Mouse (Mus musculus): ENCODE data around the gene Gm853.

The Gm853 gene

DNA sequence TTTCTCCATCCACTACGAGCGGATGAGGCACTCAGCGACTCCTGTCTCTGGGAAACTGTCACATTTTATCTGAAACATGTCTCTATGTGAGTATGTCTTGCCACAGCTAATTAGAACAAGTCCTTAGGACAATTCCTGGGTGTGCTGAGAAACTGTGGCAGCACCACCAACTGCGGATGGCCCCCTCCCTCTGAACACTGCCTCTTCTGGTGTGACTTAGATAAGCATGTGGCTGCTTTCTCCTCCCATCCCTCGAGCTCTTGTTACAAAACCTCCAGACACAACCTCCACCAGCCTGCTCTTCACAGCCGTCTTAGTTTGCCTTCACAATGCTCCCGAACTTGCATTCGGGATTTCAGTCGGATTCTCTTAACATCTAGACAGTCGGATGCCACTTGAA lies 8.3 kb downstream of the Gm853 start:
- DNase-seq (ENCODE audit: low spot score), result no peak

DNA sequence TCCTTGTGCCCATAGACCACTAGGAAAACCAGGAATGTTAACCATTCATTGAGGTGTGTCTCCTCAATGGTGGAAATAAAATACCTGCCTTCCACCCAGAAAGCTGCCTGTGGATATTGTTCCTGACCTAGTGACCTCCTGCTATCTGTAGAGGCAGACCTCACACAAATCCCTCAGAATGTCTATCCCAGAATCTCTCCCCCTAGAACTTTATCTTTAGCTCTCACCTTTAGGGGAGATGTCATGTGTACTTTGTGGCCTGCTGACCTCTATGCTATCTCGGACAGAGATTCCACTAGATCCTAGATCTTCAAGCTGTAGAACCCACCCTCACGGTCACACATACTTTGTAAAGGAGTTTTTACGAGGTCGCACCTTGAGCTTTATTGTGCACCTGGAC lies 9.0 kb downstream of the Gm853 start:
- no peak for DNase-seq (ENCODE audit: low spot score)

DNA sequence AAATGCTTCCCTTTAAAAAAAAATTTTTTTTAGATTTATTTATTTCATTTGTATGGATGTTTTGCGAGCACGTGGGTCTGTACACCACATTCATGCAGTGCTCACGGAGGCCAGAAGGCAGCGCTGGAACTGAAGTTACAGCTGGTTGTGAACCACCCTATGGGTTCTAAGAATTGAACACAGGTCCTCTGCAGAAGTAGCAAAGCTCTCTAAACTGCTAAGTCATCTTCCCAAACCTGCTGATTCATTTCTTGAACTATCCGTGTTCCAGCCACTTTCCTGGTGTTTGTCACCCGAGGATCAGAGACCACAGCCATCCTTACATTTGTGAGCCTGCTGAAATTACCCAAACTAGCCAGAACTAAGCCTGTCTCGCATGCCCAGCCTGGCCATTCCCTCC lies 9.8 kb downstream of the Gm853 start:
- no peak for DNase-seq (ENCODE audit: low spot score)

DNA sequence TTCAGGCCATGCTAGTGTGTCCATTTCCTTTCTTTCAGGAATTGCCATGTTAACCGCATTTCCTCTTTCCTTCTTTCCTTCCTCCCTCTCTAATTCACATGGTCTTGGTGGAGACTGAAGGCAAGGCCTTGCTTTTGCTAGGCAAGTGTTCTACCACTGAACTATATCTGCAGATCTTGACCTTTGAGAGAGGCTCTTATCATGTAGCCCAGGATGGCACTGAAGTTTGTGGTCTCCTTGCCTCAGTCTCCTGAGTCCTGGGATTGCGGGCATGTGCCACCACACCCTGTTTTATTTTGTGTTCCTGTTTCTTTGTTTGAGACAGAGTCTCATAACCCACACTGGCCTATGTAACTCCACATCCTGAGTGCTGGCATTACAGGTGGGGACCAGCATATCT lies 10.3 kb downstream of the Gm853 start:
- DNase-seq (ENCODE audit: low spot score), result no peak

DNA sequence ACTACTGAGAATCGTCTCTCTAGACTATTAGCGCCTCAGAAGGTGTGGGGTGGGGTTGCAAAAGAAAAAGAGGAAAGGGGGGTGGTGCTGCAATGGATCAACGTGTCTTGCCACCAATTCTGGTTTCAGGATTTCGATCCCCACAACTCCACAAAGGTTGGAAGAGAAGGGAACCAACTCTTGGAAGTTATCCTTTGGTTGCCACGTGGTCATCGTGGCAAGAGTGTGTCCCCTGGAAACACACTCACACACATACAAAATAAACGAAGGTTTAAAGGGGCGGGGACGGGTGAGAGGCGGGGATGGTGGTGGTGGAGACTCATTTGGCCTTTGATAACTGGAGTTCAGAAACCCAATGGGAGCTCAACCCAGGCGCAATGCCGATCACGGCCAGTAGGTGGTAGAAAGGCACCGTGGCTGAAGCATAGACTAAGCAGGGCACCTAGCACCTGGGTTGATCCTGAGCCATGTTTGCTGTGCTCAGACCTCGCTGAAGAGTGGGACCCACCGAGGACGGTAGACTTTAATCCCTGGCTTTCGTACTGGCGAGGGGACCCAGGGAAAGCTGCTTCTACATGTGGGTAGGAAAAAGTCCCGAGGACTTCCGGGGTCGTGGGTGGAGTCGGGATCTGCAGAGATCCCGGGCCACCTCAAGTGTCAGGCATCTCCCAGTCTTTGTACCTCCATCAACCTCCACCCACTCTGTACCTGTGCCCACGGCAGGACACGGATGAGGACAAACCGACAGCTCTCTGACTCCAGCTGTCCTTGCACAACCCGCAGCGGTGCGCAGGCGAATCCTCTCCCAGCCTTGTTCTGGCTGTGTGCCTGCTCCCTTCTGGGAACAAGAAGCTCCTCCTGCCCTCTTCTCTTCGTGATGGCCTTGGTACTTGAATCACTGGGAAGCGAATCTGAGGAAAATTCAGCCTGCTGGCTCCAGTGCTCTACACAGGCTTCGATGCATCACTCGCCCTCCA lies 23.2 kb downstream of the Gm853 start:
- peak; percentile 69 for DNase-seq (ENCODE audit: low spot score)

DNA sequence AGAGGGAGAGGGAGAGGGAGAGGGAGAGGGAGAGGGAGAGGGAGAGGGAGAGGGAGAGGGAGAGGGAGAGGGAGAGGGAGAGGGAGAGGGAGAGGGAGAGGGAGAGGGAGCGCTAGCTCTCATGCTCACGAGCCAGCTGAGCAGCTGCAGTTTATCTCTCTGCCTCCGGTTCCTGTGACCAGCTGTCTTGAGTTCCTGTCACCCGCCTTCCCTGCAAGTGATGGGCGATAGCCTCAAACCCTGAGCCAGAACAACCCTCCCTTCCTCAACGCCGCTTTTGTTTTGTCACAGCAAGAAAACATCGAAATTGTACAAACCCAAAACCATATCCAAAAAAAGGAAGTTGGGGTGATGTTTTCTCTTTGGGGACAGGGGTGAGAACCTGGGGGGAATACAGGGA lies 25.7 kb downstream of the Gm853 start:
- DNase-seq (ENCODE audit: low spot score), result no peak

DNA sequence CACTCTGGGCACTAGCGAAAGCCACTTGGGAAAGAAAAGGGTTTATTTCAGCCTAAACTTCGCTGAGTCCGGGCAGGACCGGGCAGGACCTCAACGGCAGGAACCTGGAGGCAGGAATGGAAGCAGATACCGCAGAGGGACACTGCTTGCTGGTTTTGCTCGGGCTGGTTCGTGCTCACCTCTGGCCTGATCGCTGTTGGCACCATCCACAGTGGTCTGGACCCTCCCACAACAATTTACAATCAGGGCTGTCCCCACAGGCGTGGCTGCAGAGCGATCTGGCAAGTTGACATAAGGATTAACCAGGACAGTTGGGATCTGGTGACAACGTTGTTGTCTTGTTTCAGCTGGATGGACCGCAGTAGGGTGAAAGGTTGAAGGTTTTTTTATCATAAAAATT lies 26.3 kb downstream of the Gm853 start:
- DNase-seq (ENCODE audit: low spot score), result no peak

DNA sequence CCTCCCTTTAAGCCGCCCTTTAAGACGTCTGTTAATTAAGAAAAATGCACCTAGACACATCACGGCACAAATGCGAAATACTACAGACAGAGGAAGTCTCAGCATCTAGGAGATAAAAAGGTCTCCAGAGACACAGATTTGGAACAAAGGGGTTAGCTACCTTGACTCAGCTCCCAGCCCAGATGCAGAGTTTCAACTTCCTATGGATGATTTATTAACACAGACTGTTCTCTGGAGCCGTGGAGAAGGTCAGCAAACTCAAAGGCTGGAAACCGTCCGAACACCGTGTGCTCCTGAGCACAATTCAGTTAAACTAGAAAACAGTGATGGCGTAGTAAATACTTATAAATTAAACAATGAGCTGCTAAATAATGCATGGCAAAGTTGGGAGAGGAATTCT lies 29.9 kb downstream of the Gm853 start:
- DNase-seq (ENCODE audit: low spot score), result no peak

DNA sequence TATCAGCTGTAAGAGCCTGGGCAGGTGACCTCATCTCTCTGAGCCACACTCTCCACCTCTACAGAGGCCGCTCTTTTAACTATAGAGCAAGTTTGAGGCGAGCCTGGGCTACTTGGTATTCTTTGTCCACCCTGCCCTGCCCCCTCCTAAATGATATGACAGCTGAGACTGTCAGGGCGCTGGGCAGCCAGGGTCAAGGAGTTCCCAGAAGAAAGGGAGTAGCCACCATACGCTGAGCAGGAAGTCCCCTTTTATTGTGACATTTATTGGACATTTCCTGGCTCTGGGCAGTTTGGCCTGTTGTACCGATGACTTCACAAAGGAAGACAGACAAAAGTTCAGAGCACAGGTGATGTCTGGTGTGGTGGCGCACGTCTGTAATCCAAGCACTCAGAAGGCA lies 32.6 kb downstream of the Gm853 start:
- DNase-seq (ENCODE audit: low spot score), result no peak

DNA sequence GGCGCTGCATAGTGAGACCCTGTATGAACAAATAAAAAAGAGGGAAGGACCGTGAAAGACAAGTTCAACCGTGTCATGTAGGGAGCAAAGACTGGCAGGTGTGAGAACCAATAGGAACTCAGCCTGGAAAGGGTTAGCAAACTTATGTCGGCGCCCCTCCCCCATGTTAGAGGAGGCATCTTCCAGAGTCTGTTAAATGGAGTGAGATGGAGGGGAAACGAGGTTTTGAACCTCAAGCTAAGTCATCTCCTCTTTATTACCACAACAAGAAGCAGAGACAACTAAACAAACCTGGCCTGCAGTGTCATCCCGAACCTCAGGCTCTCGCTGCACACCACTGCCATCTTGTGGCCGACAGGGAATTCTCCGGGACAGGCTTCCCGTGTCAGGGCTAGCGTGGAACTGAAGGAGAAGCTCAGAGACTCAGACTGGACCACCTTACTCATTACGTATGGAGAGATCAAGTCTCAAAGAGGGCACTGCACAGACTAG lies 33.3 kb downstream of the Gm853 start:
- no peak for DNase-seq (ENCODE audit: low spot score)

DNA sequence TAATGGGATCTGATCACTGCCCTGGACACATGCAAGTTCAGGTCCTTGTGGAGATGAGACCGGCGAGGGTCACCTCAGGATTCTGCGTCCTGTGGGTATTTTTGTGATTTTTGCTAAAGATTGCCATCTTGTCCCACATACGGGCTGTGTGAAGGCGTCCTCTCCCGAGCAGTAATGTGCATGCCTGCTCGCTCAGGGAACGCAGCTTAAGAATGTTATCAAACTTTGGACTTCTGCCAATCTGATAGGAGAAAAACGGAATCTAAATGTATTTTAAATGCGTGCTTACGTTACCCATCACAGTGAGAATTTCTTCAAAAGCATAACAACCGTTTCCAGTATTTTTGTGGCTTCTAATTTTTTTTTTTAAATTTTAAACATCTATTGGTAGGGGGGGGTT lies 35.3 kb downstream of the Gm853 start:
- no peak for DNase-seq (ENCODE audit: low spot score)

DNA sequence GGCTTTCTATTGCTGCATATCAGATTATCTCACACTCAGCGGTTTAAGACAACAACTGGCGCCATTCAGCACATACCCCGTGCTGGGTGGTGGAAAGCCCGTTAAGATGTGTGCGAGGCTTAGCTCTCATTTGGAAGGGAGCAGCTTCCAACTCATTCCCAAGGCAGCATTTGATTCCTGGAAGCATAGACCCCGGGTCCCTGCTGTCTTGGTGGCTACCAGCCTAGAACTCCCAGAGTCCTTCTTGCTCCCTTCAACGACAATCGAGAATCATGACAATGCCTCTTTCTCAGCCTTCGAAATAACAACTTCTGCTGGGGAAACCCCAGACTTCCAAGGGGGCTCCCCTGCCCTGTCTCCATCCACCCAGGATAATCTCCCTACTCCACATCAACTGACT lies 35.8 kb downstream of the Gm853 start:
- no peak for DNase-seq (ENCODE audit: low spot score)

DNA sequence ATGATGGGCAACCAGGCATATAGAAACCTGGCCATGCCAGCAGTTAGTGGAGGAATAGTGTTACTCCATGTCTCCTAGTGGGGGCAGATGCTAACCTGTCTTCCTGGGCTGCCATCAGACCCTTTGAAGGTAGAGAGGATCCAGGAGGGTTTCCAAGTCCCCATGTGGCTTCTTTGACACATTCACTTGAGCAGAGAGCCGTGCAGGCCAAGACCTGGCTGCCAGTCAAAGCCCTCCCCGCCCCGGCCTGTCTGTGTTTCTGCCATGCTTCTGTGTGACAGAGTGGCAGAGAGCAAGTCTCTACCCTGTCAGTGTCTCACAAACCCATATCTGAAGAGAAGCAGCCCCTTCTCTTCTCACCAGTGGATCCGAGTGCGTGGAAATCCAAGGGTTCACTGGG lies 38.3 kb downstream of the Gm853 start:
- DNase-seq (ENCODE audit: low spot score), result no peak

DNA sequence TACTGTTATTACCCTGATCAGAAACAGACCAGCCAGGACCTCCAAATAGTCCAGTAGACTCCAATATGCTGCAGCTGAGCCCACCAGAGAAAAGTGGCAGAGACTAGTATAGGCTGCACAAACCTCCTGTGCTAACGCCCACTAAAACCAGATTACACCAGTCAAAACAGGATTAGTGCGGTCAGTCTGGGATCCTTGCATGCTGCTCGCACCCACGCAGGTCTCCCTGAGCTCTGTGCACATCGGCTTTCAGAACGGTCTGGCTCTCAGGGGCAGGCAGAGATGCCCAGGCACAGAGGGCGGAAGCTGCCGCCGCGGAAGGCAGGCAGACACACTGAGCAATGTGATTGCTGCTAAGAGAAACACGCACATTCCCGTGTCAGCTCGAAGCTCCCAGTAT lies 39.2 kb downstream of the Gm853 start:
- no peak for DNase-seq (ENCODE audit: low spot score)

DNA sequence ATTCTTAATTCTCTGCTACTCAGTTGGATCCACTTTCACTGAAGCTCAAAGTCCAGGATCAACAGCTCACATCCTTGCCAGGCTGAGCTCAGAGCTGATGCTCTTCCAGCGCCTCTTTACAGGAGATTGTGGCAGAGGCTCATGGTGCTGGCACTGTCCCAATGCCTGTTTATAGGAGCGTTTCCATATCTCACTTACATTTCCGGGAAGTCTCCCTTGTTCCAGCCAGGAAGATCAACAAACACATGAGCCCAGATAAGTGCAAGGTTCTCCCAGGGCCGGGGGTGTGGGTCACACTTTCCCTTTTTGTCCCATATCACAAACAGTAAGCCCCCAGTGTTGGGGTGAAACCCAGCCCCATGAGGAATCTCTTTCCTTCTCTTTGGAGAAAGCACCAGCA lies 40.3 kb downstream of the Gm853 start:
- no peak for DNase-seq (ENCODE audit: low spot score)

DNA sequence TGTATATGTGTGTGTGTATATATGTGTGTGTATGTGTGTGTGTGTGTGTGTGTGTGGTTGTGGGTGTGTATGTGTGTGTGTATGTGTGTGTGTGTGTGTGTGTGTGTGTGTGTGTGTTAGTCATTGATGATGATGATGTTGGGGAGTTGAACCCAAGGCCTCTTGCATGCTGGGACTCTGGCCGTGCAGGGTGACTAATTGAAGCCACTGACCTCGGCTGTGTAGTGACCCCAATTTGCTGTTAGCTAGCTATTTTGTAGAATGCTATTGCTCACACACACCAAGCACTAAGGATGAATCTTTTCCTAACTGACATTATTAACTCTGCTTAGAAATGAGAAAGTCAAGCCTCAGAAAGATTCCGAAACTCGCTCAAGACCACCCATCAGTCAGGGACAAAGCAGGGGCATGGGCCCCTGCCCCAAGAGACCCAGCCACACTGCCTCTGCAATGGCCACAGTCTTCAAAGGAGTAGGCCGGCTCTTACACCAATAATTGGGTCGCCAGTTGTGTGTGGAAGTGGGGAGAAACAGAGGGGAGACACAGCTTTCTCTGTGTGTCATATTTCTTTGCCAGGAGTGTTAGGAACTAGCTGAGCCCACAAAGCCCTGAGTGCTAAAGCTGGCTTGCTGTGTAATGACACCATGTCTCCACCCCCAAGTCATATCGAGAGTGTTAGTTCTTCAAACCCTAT lies 41.1 kb downstream of the Gm853 start:
- DNase-seq (ENCODE audit: low spot score), result no peak

DNA sequence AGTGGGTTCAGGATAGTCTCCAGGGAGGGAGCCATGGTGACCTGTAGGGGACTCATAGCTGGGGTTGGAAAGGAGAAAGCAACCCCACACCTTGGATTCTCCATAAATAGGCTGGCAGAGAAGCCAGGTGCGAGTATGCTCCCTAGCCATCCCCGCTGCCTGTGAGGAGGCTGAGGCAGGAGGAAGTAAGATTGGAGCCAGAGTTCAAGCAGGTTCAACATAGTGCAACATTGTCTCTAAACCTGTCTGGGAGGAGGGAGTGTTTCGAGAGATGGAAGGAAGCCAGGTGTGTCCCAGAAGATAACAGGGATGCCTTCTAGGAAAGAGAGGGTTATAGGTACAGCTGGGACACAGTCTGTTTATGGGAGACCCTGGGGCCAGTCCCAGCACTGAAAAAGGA lies 42.3 kb downstream of the Gm853 start:
- DNase-seq (ENCODE audit: low spot score), result no peak

DNA sequence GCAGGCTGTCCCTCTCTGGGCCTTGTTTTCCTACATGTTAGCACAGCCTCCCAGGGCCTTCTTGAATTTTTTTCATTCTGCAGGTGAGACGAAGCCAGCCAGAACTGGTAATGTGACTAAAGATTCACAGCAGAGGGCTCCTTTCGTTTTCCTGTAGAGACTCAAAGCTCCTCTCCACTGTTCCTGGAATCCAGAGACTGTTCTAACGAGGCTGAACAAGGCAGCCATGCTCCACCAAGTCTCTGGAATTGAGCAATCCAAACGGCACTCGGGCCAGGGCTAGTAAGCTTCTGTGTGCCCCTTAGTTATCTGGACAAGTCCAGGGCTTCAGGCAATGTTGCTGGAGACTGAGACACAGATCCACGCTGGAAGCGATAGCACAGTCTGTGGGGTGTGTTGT lies 44.7 kb downstream of the Gm853 start:
- no peak for DNase-seq (ENCODE audit: low spot score)

DNA sequence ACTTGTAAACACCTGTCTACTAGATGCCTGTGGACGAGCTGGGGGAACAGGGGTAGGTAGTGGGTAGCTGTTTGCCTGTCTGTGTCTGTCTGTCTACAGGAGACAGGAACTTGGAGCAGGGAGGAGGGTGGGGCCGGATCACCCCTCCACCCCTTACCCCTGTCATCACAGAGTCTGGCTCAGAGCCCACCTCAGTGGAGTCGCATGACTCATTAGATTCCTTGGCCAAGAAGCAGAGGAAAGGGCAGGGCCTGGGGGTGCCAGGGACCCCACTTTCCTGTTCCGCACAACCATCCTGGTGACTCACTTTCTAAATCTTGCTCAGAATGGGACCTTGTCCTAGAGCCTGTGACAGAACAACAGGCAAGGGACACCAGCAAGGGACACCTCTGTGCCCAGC lies 45.1 kb downstream of the Gm853 start:
- DNase-seq (ENCODE audit: low spot score), result no peak

DNA sequence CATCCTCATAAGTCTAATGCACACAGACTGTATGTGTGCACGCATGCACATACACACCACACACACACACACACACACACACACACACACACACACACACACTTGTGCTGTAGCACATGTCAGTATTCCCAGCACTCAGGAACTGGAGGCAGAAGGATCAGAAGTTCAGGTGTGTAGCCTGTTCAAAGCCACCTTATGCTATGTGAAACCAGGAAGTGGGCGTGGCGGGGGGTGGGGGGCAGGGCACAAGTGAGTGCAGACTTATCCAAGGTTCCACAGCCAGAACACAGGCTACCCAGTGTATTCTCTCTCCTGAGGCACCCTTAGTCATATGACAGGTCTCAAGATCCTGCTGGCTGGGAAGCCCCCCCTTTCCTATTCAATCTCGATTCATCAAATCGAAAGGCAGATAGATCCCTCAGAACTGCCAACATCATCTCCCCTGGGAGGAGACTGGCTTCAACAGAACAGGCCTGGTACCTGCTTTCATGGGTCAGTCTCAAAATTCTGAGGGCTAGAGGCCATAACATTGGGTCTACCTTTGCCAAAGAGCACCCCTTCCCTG lies 46.0 kb downstream of the Gm853 start:
- no peak for DNase-seq (ENCODE audit: low spot score)

DNA sequence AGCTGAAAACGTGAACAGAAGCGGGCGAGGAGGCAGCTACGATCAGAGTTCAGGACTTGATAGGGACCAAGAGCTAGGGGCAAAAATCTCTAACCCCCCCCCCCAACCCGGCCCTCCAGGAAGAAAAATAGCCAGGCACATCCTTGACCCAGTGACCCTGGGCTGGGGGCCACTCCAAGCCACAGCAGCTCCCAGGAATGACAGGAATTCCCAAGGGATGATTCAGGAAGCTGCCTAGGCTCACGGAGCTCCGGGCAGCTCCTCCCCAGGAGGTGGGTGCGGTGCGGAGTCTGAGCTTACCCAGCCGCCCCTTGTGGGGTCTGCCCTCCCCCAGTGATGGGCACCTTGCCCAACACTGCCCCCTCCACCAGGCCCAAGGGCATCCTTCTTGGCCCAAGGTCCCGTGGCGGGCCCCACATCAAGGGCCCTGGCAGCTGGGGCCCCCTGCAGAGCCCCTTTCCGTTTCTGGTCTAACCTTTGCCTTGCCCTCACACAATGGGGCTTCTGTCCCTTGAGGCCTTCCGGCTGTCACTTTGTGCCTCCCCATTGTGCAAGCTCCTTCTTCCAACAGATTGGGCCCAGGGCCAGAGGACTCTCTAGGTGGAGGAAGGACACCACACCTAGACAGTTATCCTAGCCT lies 47.0 kb downstream of the Gm853 start, which contains the start of gene Tinagl1:
Tinagl1 (minus strand) TSS at position 51 of the 640 bp plus-strand sequence.
- no peak for DNase-seq (ENCODE audit: low spot score)

DNA sequence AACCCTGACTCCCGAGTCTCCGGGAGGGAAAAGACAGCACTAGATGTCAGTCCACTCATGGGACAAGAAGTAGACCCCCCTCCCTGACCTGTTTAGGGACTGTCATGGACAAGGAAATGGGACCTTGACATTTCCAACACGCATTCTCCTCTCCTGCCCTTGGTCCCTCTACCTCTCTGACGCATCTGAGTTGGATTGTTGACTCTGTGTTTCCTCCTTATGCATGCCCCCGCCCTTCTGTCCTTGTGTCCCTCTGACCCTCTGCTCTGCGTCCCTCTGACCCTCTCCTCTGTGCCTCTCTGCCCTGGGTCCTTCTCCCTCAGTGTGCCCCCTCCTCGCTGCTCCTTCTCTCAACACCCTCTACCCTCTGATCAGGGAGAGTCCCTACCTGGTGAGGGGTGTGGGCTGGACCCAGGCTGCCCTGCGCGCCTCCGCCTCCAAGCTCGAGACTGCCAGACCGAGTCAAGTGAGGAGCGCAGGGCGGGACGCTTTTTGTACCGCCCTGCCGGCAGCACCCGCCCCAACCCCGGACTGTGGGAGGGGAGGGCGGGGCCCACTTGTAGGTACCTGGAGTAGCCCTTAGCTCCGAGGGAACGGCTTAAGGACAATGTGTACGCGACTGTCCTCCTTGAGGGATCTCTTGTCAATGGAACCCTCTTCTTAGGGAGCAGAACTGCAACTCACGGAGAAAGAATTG lies 47.7 kb downstream of the Gm853 start:
- peak; percentile 67 for DNase-seq (ENCODE audit: low spot score)

All from urinary bladder, postnatal 10 days (tissue).